Mouse (Mus musculus): ENCODE measurements around the gene Lingo1.

DNA sequence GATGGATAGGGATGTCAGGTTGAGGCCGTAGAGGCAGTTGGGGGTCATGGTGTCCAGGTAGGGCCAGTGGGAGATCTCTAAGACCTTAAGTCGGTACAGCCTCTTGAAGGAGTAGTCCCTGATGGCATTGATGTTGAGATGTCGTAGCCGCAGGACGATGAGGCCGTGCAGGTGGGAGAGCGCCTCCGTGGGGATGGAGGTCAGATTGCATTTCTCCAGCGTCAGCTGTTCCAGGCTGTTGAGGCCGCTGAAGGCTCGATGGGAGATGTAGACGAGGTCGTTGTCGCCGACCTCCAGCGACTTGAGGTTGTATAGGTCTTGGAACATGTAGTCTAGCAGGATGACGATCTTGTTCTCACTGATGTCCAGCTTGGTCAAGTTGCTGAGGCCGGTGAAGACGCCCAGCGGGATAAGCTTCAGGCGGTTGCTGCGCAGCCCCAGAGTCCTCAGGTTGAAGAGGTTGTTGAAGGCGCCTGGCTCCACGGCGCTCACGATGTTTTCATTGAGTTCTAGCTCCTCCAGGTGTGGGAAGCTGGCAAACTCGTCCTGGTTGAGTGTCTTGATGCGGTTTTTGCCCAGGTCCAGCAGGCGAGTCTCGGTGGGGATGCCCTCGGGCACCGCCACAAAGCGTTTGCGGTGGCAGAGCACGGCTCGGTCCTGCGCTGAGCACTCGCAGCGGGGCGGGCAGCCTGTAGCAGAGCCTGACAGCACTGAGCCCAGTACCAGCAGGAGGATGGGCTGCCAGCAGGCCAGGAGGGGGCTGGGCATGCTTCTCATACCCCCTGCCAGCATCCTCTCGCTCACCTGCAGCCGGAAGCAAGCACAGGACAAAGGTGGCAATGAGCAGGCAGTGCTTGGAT is 175.5 kb downstream of the Lingo1 start:
- no peak for TF ChIP-seq CTCF (IDR thresholded peaks at IDR 0.05; ENCODE audit: low read depth, low read length)
- TF ChIP-seq GATA1 (IDR thresholded peaks at IDR 0.05; ENCODE audit: borderline replicate concordance, low read length): no peak
- no peak for TF ChIP-seq TAL1 (conservative IDR thresholded peaks at IDR 0.05; ENCODE audit: low read depth, low read length)

All from G1E (cell line).